Mouse (Mus musculus) left cerebral cortex, adult 11 months (tissue): ENCODE results near the gene Fanca.
"Not testable (repeated sequence)": the region's sequence is repeated elsewhere in the genome, so short reads cannot be mapped to it uniquely, and the experiment has no call there.

Experiments used
- DNase-seq: peaks from one replicate; pipeline ENCODE4 v3.0.0; 2022; ENCODE audit warnings: low spot score

Gene Fanca

GRCm38 (mm10) chr8:123330701-123331100 is 12.3 kb upstream of the Fanca start:
- DNase-seq = no peak

- no peak for DNase-seq
Observed at GRCm38 (mm10) chr8:123329961-123330360, 11.6 kb upstream of the Fanca start.

GRCm38 (mm10) chr8:123329350-123329749 is 11.0 kb upstream of the Fanca start:
- no peak for DNase-seq

GRCm38 (mm10) chr8:123328552-123328951 is 10.2 kb upstream of the Fanca start:
- no peak for DNase-seq

- DNase-seq = no peak
Observed at GRCm38 (mm10) chr8:123319522-123320164, 1.3 kb upstream of the Fanca start.

- DNase-seq = no peak
Observed at GRCm38 (mm10) chr8:123317781-123318466, 452 bp downstream of the Fanca start.

GRCm38 (mm10) chr8:123308738-123309137 is 9.6 kb downstream of the Fanca start:
- no peak for DNase-seq

GRCm38 (mm10) chr8:123298301-123298700 is 20.1 kb downstream of the Fanca start:
- DNase-seq = no peak

GRCm38 (mm10) chr8:123292785-123293184 is 25.6 kb downstream of the Fanca start:
- DNase-seq = no peak

GRCm38 (mm10) chr8:123292281-123292680 is 26.1 kb downstream of the Fanca start:
- DNase-seq = no peak

- no peak for DNase-seq
Observed at GRCm38 (mm10) chr8:123291716-123292115, 26.7 kb downstream of the Fanca start.

- no peak for DNase-seq
Observed at GRCm38 (mm10) chr8:123290679-123291078, 27.7 kb downstream of the Fanca start.

- DNase-seq = no peak
Observed at GRCm38 (mm10) chr8:123290166-123290565, 28.2 kb downstream of the Fanca start.

- no peak for DNase-seq
Observed at GRCm38 (mm10) chr8:123287362-123287761, 31.0 kb downstream of the Fanca start.

GRCm38 (mm10) chr8:123284493-123284892 is 33.9 kb downstream of the Fanca start:
- no peak for DNase-seq

GRCm38 (mm10) chr8:123283991-123284390 is 34.4 kb downstream of the Fanca start:
- no peak for DNase-seq

GRCm38 (mm10) chr8:123282994-123283393 is 35.4 kb downstream of the Fanca start:
- not testable (repeated sequence) for DNase-seq

GRCm38 (mm10) chr8:123280302-123281094 is 37.9 kb downstream of the Fanca start:
- DNase-seq = no peak

- no peak for DNase-seq
Observed at GRCm38 (mm10) chr8:123279828-123280227, 38.5 kb downstream of the Fanca start.

- no peak for DNase-seq
Observed at GRCm38 (mm10) chr8:123278445-123278844, 39.9 kb downstream of the Fanca start.

GRCm38 (mm10) chr8:123275096-123275495 is 43.3 kb downstream of the Fanca start:
- DNase-seq = no peak

- DNase-seq = no peak
Observed at GRCm38 (mm10) chr8:123274447-123274846, 43.9 kb downstream of the Fanca start.

- DNase-seq = no peak
Observed at GRCm38 (mm10) chr8:123271901-123272300, 46.5 kb downstream of the Fanca start.
